Mouse (Mus musculus) granulocyte monocyte progenitor cell, adult 5-6 weeks (primary cell): ENCODE measurements around the gene Zdhhc15. TPM values are rescaled to one million over a fixed set of nuclear protein-coding genes. Genes with fewer than 3 reads are reported as not detected.

Experiments used
- total RNA-seq, 2 experiments: library from RNA; stranded (forward) in 1 of 2; stranded (reverse) in 1 of 2; fragments of 200-712, 200-1000 nt in 1 of 2; fragments of >200 nt in 1 of 2; fragmentation: Nextera tagmentation in 1 of 2; gene quantifications; 2 replicates each; pipeline ENCODE4 v1.2.3; 2014 to 2017

Gene Zdhhc15
- total RNA-seq, 2 experiments from 2014 or later, result 0.88 to 1.4 TPM

Other genes starting within 250 kb of the Zdhhc15 start
- gene Uprt, start 188.2 kb downstream of the Zdhhc15 start, total RNA-seq (2014; fragmentation: Nextera tagmentation), result 18.8 and 22.5 TPM in 2 replicates
- gene Uprt, start 188.2 kb downstream of the Zdhhc15 start, total RNA-seq (2017), result 6.3 and 6.9 TPM in 2 replicates
- gene Magee2, start 186.2 kb upstream of the Zdhhc15 start, total RNA-seq (2014; fragmentation: Nextera tagmentation), result 0.21 TPM in 1 of 2 replicates, not detected in the other
- 0.13 and 0.36 TPM in 2 replicates for gene Magee2, start 186.2 kb upstream of the Zdhhc15 start, total RNA-seq (2017)